In the genomic region with DNA sequence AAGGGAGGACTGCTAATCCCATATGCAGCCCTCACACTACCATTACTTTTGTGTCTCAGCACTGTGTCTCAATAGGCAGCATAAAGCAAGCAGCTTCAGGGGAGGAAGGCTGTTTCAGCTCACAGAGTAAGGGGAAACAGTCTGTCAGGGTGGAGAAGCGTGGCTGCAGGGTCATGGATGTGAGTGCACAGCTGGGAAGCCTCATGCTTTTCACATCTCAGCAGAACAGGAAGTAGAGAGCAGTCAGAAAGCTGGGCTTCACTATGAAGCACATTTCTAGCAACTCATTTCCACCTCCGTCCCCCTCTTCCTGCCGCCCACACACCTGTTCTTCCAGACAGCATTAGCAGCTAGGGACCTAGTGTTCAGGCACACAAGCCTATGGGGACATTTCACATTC, we compare ENCODE assay signal across 11 mouse cellular contexts. TPM values are rescaled to one million over a fixed set of nuclear protein-coding genes. Genes with fewer than 3 reads are reported as not detected.
DNase-seq lines count a peak whose midpoint lies in the region; ATAC-seq lines count a peak whose summit lies in the region.
"Had no signal": no experiment of that assay in that cellular context is flagged by ENCODE, and none has a peak within 500 bp of the region (broad histone marks: within the 10 kb centered on the region; RNA-seq: fewer than 3 reads in every experiment).

No protein-coding gene starts in this region.

- DNase-seq in kidney, adult 9 months: no peak
- peak; percentile 16 to 22 for DNase-seq in B cell, adult 2 months
- DNase-seq in brain, adult 2 months (ENCODE audit: low read depth, low spot score): peak; percentile 43
- no peak for DNase-seq in cerebellum, adult 11 months
- no peak for DNase-seq in right cerebral cortex, adult 2 months (ENCODE audit: low spot score in 2 of 2)

- peak; percentile 83; the same call in 1 of the 2 replicates for ATAC-seq in kidney, embryonic 14.5 days (ENCODE audit: low FRiP score, low TSS enrichment)
- 0 out of 2 replicates have a peak, but pooled peaks have one; percentile 17 for ATAC-seq in monocyte, adult 5-6 weeks (replicated peaks; ENCODE audit: insufficient number of reproducible peaks, low FRiP score, low TSS enrichment, poor library complexity, severe bottlenecking)
- ATAC-seq in erythroid progenitor cell, adult 5-6 weeks (replicated peaks; ENCODE audit: low FRiP score, poor library complexity, severe bottlenecking): no peak
- ATAC-seq: forebrain, embryonic 15.5 days had no signal

- H3K9me3 ChIP-seq in kidney, embryonic 14.5 days (ENCODE audit: control insufficient read depth, low read length): no peaks in the 10 kb centered on the region
- H3K9me3 ChIP-seq: embryonic facial prominence, embryonic 10.5 days; forebrain, embryonic 15.5 days had no signal

- no peak overlapping the region for H3K4me3 ChIP-seq in kidney, embryonic 14.5 days (ENCODE audit: low read length)
- H3K4me3 ChIP-seq: embryonic facial prominence, embryonic 10.5 days; forebrain, embryonic 15.5 days had no signal

- no peak overlapping the region for H3K4me2 ChIP-seq in kidney, embryonic 14.5 days (replicated peaks; ENCODE audit: low read depth, low read length)
- H3K4me2 ChIP-seq: forebrain, embryonic 15.5 days had no signal

- 20% methylated on average over 3 of the region's 3 CpGs for WGBS in kidney, embryonic 14.5 days

- no peak overlapping the region for H3K9ac ChIP-seq in kidney, embryonic 14.5 days (ENCODE audit: low read depth, low read length)
- H3K9ac ChIP-seq: forebrain, embryonic 15.5 days; liver, embryonic 14.5 days had no signal

- H3K27me3 ChIP-seq in kidney, embryonic 14.5 days (ENCODE audit: control insufficient read depth, insufficient read depth, low read length): no peaks in the 10 kb centered on the region
- H3K27me3 ChIP-seq: forebrain, embryonic 15.5 days had no signal

- no peaks in the 10 kb centered on the region for H3K36me3 ChIP-seq in kidney, embryonic 14.5 days (ENCODE audit: control insufficient read depth, insufficient read depth, low read length)
- H3K36me3 ChIP-seq: forebrain, embryonic 15.5 days had no signal

- peak overlapping the region; percentile 25; the same call in 1 of the 2 replicates for H3K27ac ChIP-seq in kidney, embryonic 14.5 days (ENCODE audit: low read depth, low read length)
- H3K27ac ChIP-seq: embryonic facial prominence, embryonic 10.5 days; forebrain, embryonic 15.5 days; liver, embryonic 14.5 days had no signal

- H3K4me1 ChIP-seq in kidney, embryonic 14.5 days (ENCODE audit: control insufficient read depth, insufficient read depth, low read length): 0 out of 2 replicates have a peak, but pooled peaks cover 14% of the 10 kb centered on the region

RNA-seq across cellular contexts. Expression of a gene that starts 12.7 kb away (rescaled TPM):
- 82.1 and 89.5 TPM in 2 replicates for polyA plus RNA-seq in kidney, embryonic 14.5 days (2014; fragmentation: Nextera tagmentation; extraction: Ambion mirVana)
- 119 to 177 TPM (median 170 TPM) in 3 replicates for total RNA-seq in monocyte, adult 5-6 weeks (2017)
- 11.9 and 30.6 TPM in 2 replicates for total RNA-seq in erythroid progenitor cell, adult 5-6 weeks (2015; ENCODE audit: low replicate concordance)
- total RNA-seq in erythroid progenitor cell, adult 5-6 weeks (2017; ENCODE audit: low replicate concordance): 43.5 and 59.9 TPM in 2 replicates

Comparison
In these comparisons a context has a peak if more than half of its experiments do, and no peak if none do; other contexts are left out.
1. DNase-seq: peak in B cell, adult 2 months (2 of 2) and brain, adult 2 months (single experiment); none in kidney, adult 9 months (single experiment), cerebellum, adult 11 months (single experiment) and right cerebral cortex, adult 2 months (0 of 2).